Mouse (Mus musculus) testis, adult 2 months (tissue): ENCODE data around the gene Pcsk2. TPM values are rescaled to one million over a fixed set of nuclear protein-coding genes. Genes with fewer than 3 reads are reported as not detected.

Experiments used
- H3K27ac ChIP-seq: fragments of 200-500 bp; 2 replicates; pipeline ENCODE4 v1.5.1; 2012; ENCODE audit warnings: low read depth, low read length; ENCODE audit not compliant: control insufficient read depth, insufficient read depth
- H3K27me3 ChIP-seq: fragments of 200-500 bp; 2 replicates; pipeline ENCODE4 v1.6.1; 2012; ENCODE audit warnings: mild to moderate bottlenecking, low read length, moderate library complexity; ENCODE audit not compliant: control insufficient read depth, insufficient read depth
- H3K36me3 ChIP-seq: fragments of 200-500 bp; 2 replicates; pipeline ENCODE4 v1.6.1; 2012; ENCODE audit warnings: mild to moderate bottlenecking, low read length; ENCODE audit not compliant: control insufficient read depth, insufficient read depth
- H3K4me1 ChIP-seq: fragments of 200-500 bp; 2 replicates; pipeline ENCODE4 v1.6.1; 2012; ENCODE audit warnings: low read length; ENCODE audit not compliant: control insufficient read depth, insufficient read depth
- H3K4me3 ChIP-seq: fragments of 200-500 bp; 2 replicates; pipeline ENCODE4 v1.5.1; 2012; ENCODE audit warnings: low read depth, mild to moderate bottlenecking, low read length, moderate library complexity, mixed read lengths; ENCODE audit not compliant: control insufficient read depth
- CTCF ChIP-seq: fragments of 200-500 bp; IDR thresholded peaks from 2 replicates; pipeline ENCODE4 v1.5.1; 2012; ENCODE audit warnings: low read depth, mild to moderate bottlenecking, inconsistent platforms, low read length, moderate library complexity; ENCODE audit not compliant: control insufficient read depth, insufficient read depth, insufficient replicate concordance
- POLR2A ChIP-seq: fragments of 200-500 bp; IDR thresholded peaks from 2 replicates; pipeline ENCODE4 v1.6.1; 2012; ENCODE audit warnings: low read depth, mild to moderate bottlenecking, inconsistent platforms, low read length, moderate library complexity; ENCODE audit not compliant: control insufficient read depth
- polyA plus RNA-seq: library from polyadenylated mRNA; depleted of rRNA; stranded (reverse); fragments of >200 nt; gene quantifications from 2 replicates; pipeline ENCODE4 v1.2.3, GENCODE M21; 2012

The Pcsk2 gene
- polyA plus RNA-seq, 1 experiment = 1.4 TPM

DNA sequence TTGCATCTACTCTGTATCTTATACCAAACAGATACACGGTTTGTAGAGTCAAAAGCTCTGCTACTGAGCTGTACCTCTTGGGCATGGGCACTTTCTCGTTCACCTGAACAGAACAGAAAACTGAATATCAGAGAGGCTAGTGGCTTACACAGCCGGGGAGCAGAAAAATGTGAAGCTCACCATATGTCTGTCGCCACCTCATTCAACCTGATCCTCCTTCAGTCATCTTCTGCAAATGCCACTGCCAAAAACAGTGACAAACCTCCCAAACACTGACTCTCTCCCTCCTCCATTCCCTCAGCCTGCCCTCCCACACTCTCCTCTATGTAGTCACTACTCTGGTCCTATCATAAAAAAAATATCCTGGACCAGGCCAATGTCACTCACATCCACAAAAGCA, 165.9 kb downstream of the Pcsk2 start:
- no peak overlapping the region for H3K4me3 ChIP-seq
- H3K27me3 ChIP-seq = no peaks in the 10 kb centered on the region
- no peaks in the 10 kb centered on the region for H3K4me1 ChIP-seq
- H3K36me3 ChIP-seq = no peaks in the 10 kb centered on the region
- no peak overlapping the region for H3K27ac ChIP-seq
- TF ChIP-seq POLR2A (no peak), CTCF (no peak)

- H3K4me1 ChIP-seq = no peaks in the 10 kb centered on the region
Measured at GRCm38 (mm10) chr2:143712901-143713300, 166.9 kb downstream of the Pcsk2 start.

GRCm38 (mm10) chr2:143713902-143714301, 167.9 kb downstream of the Pcsk2 start:
- TF ChIP-seq CTCF = no peak
- TF ChIP-seq POLR2A = no peak
- no peaks in the 10 kb centered on the region for H3K4me1 ChIP-seq
- H3K36me3 ChIP-seq = no peaks in the 10 kb centered on the region
- no peak overlapping the region for H3K27ac ChIP-seq
- H3K27me3 ChIP-seq = no peaks in the 10 kb centered on the region
- H3K4me3 ChIP-seq = no peak overlapping the region

More at GRCm38 (mm10) chr2:143712901-143713300, 166.9 kb downstream of the Pcsk2 start:
- Histone ChIP-seq H3K4me3 (no peak overlapping the region), H3K36me3 (no peaks in the 10 kb centered on the region), H3K27me3 (no peaks in the 10 kb centered on the region), H3K27ac (no peak overlapping the region)
- TF ChIP-seq CTCF = no peak

DNA sequence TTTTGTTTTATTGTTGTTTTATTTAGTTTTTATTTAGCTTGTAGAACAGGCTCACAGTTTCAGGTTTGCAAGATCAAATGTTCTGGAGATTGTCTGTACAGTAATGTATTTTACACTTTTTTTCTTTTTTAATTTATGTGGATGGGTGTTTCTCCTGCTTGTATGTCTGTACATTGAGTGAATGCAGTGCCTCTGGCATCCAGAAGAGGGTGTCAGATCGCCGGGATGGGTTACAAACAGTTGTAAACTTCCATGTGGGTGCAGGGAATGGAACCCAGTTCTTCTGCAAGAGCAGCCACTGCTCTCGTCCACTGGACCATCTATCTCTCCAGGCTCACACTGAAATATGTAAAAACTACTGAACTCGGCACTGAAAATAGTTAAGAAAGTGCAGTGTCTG, 169.2 kb downstream of the Pcsk2 start:
- TF ChIP-seq POLR2A = no peak
- no peak for TF ChIP-seq CTCF

DNA sequence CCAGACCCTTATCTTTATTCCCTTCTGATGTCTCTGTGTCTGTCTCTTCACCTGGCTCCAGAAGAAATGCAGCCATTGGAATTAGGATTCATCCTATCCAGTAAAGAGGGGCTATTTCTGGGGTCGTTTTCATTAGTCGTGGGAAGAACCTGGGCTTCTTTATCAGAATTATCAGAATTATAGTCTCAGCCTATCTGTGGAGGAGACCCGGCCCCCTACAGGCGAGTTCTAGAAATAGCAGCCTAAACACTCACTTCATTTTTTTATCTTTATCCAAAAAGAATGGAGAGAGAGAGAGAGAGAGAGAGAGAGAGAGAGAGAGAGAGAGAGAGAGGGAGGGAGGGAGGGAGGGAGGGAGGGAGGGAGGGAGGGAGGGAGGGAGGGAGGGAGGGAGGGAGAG, 177.3 kb downstream of the Pcsk2 start:
- TF ChIP-seq CTCF (no peak), POLR2A (no peak)
- Histone ChIP-seq H3K36me3 (no peaks in the 10 kb centered on the region), H3K27me3 (no peaks in the 10 kb centered on the region), H3K4me3 (no peak overlapping the region), H3K4me1 (no peaks in the 10 kb centered on the region), H3K27ac (no peak overlapping the region)

More for the DNA sequence above, 169.2 kb downstream of the Pcsk2 start:
- H3K27me3 ChIP-seq = no peaks in the 10 kb centered on the region
- no peaks in the 10 kb centered on the region for H3K36me3 ChIP-seq
- no peak overlapping the region for H3K27ac ChIP-seq
- no peaks in the 10 kb centered on the region for H3K4me1 ChIP-seq
- no peak overlapping the region for H3K4me3 ChIP-seq

DNA sequence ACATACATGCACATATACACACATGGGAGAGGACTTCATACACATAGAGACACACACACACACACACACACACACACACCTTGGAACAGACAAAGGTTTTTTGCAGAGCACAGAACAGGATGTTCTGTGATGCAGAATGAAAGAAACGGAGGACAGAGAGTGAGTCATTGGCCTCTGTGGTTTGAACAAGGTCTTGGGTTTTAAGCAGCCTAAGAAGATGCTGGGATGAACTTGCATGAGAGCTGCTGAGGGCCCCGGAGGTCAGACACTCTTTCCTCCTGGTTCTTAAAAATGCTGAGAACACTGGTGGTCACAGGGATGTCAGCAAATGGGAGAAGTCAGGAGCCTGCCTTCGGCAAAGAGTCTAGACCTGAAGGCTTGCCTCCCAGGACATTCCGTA, 178.1 kb downstream of the Pcsk2 start:
- H3K27me3 ChIP-seq = no peaks in the 10 kb centered on the region
- H3K4me3 ChIP-seq = no peak overlapping the region
- H3K27ac ChIP-seq = no peak overlapping the region
- no peaks in the 10 kb centered on the region for H3K4me1 ChIP-seq
- no peaks in the 10 kb centered on the region for H3K36me3 ChIP-seq
- TF ChIP-seq CTCF (no peak), POLR2A (no peak)

DNA sequence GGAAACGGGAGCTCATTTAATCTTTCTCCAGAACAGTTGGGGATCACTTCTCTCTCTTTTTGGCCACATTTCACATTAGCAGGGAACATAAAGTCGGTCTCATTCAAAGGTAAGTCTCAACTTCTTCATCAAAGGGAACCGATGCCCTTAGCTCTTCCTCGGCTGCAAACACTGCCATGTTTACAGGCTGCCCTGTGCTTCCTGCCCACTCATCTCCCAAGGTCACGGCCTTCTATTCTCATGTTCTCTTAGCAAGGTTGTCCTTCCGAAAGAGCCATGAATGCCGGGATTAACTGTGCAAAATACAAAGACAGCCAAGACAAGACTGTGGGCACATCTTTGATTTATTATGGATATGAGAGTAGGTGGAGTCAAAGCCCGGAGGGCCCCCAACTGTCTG, 178.8 kb downstream of the Pcsk2 start:
- Histone ChIP-seq H3K27ac (no peak overlapping the region), H3K4me3 (no peak overlapping the region), H3K27me3 (no peaks in the 10 kb centered on the region), H3K4me1 (no peaks in the 10 kb centered on the region), H3K36me3 (no peaks in the 10 kb centered on the region)
- no peak for TF ChIP-seq POLR2A
- TF ChIP-seq CTCF = no peak

- no peaks in the 10 kb centered on the region for H3K4me1 ChIP-seq
- H3K27me3 ChIP-seq = no peaks in the 10 kb centered on the region
- TF ChIP-seq POLR2A = no peak
- no peak for TF ChIP-seq CTCF
- no peaks in the 10 kb centered on the region for H3K36me3 ChIP-seq
- H3K27ac ChIP-seq = no peak overlapping the region
- no peak overlapping the region for H3K4me3 ChIP-seq
Measured at GRCm38 (mm10) chr2:143732501-143732900, 186.5 kb downstream of the Pcsk2 start.
